Mouse (Mus musculus) liver, embryonic 12.5 days (tissue): ENCODE results near the gene Kcnma1. TPM values are rescaled to one million over a fixed set of nuclear protein-coding genes. Genes with fewer than 3 reads are reported as not detected.

ENCODE experiments used
- ATAC-seq: fragments of 200-750 bp; cut with Nextera tagmentation; 2 replicates; pipeline ENCODE4 v1.8.0; 2017; ENCODE audit warnings: moderate number of reproducible peaks, mild to moderate bottlenecking, moderate library complexity
- H3K27ac ChIP-seq: fragments of 300-500 bp; sonication (generic); 2 replicates; pipeline ENCODE4 v1.5.1; 2016; ENCODE audit warnings: mild to moderate bottlenecking
- H3K27me3 ChIP-seq: fragments of 300-500 bp; sonication (generic); replicated peaks from 2 replicates; pipeline ENCODE4 v1.6.1; 2016; ENCODE audit warnings: mild to moderate bottlenecking, moderate library complexity
- H3K36me3 ChIP-seq: fragments of 300-500 bp; sonication (generic); 2 replicates; pipeline ENCODE4 v1.6.1; 2016; ENCODE audit warnings: mild to moderate bottlenecking, moderate library complexity
- H3K4me1 ChIP-seq: fragments of 300-500 bp; sonication (generic); 2 replicates; pipeline ENCODE4 v1.6.1; 2016
- H3K4me2 ChIP-seq: fragments of 300-500 bp; sonication (generic); 2 replicates; pipeline ENCODE4 v1.6.1; 2016; ENCODE audit warnings: mild to moderate bottlenecking, moderate library complexity
- H3K4me3 ChIP-seq: fragments of 300-500 bp; sonication (generic); 2 replicates; pipeline ENCODE4 v1.5.1; 2016; ENCODE audit warnings: mild to moderate bottlenecking, moderate library complexity
- H3K9ac ChIP-seq: fragments of 300-500 bp; sonication (generic); 2 replicates; pipeline ENCODE4 v1.6.1; 2016; ENCODE audit warnings: mild to moderate bottlenecking, moderate library complexity
- H3K9me3 ChIP-seq: fragments of 300-500 bp; sonication (generic); replicated peaks from 2 replicates; pipeline ENCODE4 v1.6.1; 2016; ENCODE audit warnings: mild to moderate bottlenecking, moderate library complexity
- WGBS: fragments of 180-500 bp; shearing (Covaris S2); methylation state at CpG from one replicate; pipeline ENCODE4 v1.1.7; 2016; ENCODE audit not compliant: insufficient replicate concordance; 5-methylcytosine and 5-hydroxymethylcytosine counted together
- polyA plus RNA-seq: library from polyadenylated mRNA; unstranded; fragments of >200 nt; fragmentation: Nextera tagmentation; extraction: Ambion mirVana; gene quantifications from 2 replicates; pipeline ENCODE4 v1.2.1, GENCODE M21; 2016

Kcnma1 gene
- polyA plus RNA-seq, 1 experiment from 2014 or later, result not detected

GRCm38 (mm10) chr14:24004471-24005271, 9.6 kb downstream of the Kcnma1 start:
- 1% methylated on average over 82 of the region's 82 CpGs for WGBS
- Histone ChIP-seq H3K4me3 (peak overlapping the region; percentile 51), H3K36me3 (no peaks in the 10 kb centered on the region), H3K4me2 (peak overlapping the region; percentile 73), H3K27me3 (peaks cover 75% of the 10 kb centered on the region), H3K9me3 (no peaks in the 10 kb centered on the region), H3K27ac (no peak overlapping the region), H3K4me1 (no peaks in the 10 kb centered on the region), H3K9ac (no peak overlapping the region)
- ATAC-seq, result no peak

GRCm38 (mm10) chr14:24003450-24004381, 10.6 kb downstream of the Kcnma1 start:
- peaks cover 75% of the 10 kb centered on the region for H3K27me3 ChIP-seq
- WGBS, result 2% methylated on average over 65 of the region's 85 CpGs
- H3K9ac ChIP-seq, result no peak overlapping the region
- H3K4me2 ChIP-seq, result peak overlapping the region; percentile 73
- ATAC-seq, result no peak
- no peaks in the 10 kb centered on the region for H3K4me1 ChIP-seq
- H3K36me3 ChIP-seq, result no peaks in the 10 kb centered on the region
- H3K27ac ChIP-seq, result no peak overlapping the region
- H3K4me3 ChIP-seq, result peak overlapping the region; percentile 51
- no peaks in the 10 kb centered on the region for H3K9me3 ChIP-seq

DNA sequence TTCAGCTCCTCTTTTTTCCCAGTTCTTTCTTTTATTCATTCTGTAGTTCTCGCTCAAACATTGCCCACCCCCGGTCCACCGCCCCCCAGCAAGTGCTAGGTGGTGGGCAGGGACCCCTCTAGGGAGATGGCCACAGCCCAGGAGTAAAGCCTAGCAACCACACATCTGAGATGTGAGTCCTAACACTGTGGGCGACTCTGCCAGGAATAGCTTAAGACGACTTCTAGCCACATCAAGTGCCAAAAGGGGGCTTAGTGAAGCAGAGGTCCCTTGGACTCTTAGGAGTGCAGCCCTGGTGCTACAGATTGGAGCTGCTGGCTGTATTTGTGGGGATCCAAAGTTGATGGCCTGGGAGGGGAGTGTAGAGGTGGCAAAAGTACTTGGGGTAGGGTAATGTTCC, 11.6 kb downstream of the Kcnma1 start:
- WGBS, result 42% methylated on average over 5 of the region's 5 CpGs
- no peak overlapping the region for H3K4me3 ChIP-seq
- H3K4me2 ChIP-seq, result no peak overlapping the region
- no peaks in the 10 kb centered on the region for H3K36me3 ChIP-seq
- H3K9me3 ChIP-seq, result no peaks in the 10 kb centered on the region
- no peak overlapping the region for H3K27ac ChIP-seq
- no peak overlapping the region for H3K9ac ChIP-seq
- peaks cover 73% of the 10 kb centered on the region for H3K27me3 ChIP-seq
- no peak for ATAC-seq
- no peaks in the 10 kb centered on the region for H3K4me1 ChIP-seq

- ATAC-seq, result no peak
- H3K9me3 ChIP-seq, result no peaks in the 10 kb centered on the region
- 54% methylated on average over 6 of the region's 6 CpGs for WGBS
- H3K4me1 ChIP-seq, result no peaks in the 10 kb centered on the region
- H3K36me3 ChIP-seq, result no peaks in the 10 kb centered on the region
- H3K27ac ChIP-seq, result no peak overlapping the region
- peaks cover 38% of the 10 kb centered on the region for H3K27me3 ChIP-seq
- H3K4me3 ChIP-seq, result no peak overlapping the region
- H3K4me2 ChIP-seq, result no peak overlapping the region
- no peak overlapping the region for H3K9ac ChIP-seq
These were observed 16.4 kb downstream of the Kcnma1 start for GRCm38 (mm10) chr14:23997912-23998311.

- H3K4me2 ChIP-seq, result no peak overlapping the region
- no peak for ATAC-seq
- no peaks in the 10 kb centered on the region for H3K9me3 ChIP-seq
- H3K4me1 ChIP-seq, result no peaks in the 10 kb centered on the region
- no peaks in the 10 kb centered on the region for H3K36me3 ChIP-seq
- 74% methylated on average over 3 of the region's 3 CpGs for WGBS
- H3K27ac ChIP-seq, result no peak overlapping the region
- H3K4me3 ChIP-seq, result no peak overlapping the region
- peaks cover 20% of the 10 kb centered on the region for H3K27me3 ChIP-seq
- no peak overlapping the region for H3K9ac ChIP-seq
These were observed 18.5 kb downstream of the Kcnma1 start for GRCm38 (mm10) chr14:23995831-23996230.

- WGBS, result 64% methylated on average over 7 of the region's 7 CpGs
- no peak overlapping the region for H3K9ac ChIP-seq
These were observed 23.4 kb downstream of the Kcnma1 start for GRCm38 (mm10) chr14:23990871-23991270.

GRCm38 (mm10) chr14:23989696-23990095, 24.6 kb downstream of the Kcnma1 start:
- no peak overlapping the region for H3K9ac ChIP-seq
- 66% methylated on average over 11 of the region's 11 CpGs for WGBS
- no peaks in the 10 kb centered on the region for H3K36me3 ChIP-seq
- ATAC-seq, result no peak
- no peak overlapping the region for H3K27ac ChIP-seq
- no peak overlapping the region for H3K4me3 ChIP-seq
- 0 out of 2 replicates have a peak, but pooled peaks cover 1% of the 10 kb centered on the region for H3K27me3 ChIP-seq
- H3K4me2 ChIP-seq, result no peak overlapping the region
- H3K4me1 ChIP-seq, result no peaks in the 10 kb centered on the region
- no peaks in the 10 kb centered on the region for H3K9me3 ChIP-seq

More at GRCm38 (mm10) chr14:23990871-23991270, 23.4 kb downstream of the Kcnma1 start:
- Histone ChIP-seq H3K36me3 (no peaks in the 10 kb centered on the region), H3K4me1 (no peaks in the 10 kb centered on the region), H3K27me3 (peaks cover 5% of the 10 kb centered on the region; the same call in 1 of the 2 replicates), H3K9me3 (no peaks in the 10 kb centered on the region), H3K4me2 (no peak overlapping the region), H3K27ac (no peak overlapping the region), H3K4me3 (no peak overlapping the region)
- ATAC-seq, result no peak

GRCm38 (mm10) chr14:23982205-23982604, 32.1 kb downstream of the Kcnma1 start:
- H3K4me3 ChIP-seq, result no peak overlapping the region
- H3K9me3 ChIP-seq, result no peaks in the 10 kb centered on the region

GRCm38 (mm10) chr14:23974685-23975084, 39.6 kb downstream of the Kcnma1 start:
- Histone ChIP-seq H3K4me3 (no peak overlapping the region), H3K27ac (no peak overlapping the region), H3K9ac (no peak overlapping the region), H3K4me2 (no peak overlapping the region), H3K36me3 (no peaks in the 10 kb centered on the region), H3K27me3 (no peaks in the 10 kb centered on the region), H3K9me3 (no peaks in the 10 kb centered on the region), H3K4me1 (no peaks in the 10 kb centered on the region)
- no peak for ATAC-seq
- WGBS, result 63% methylated on average over 2 of the region's 2 CpGs

More at GRCm38 (mm10) chr14:23982205-23982604, 32.1 kb downstream of the Kcnma1 start:
- no peaks in the 10 kb centered on the region for H3K27me3 ChIP-seq
- no peak for ATAC-seq
- H3K4me2 ChIP-seq, result no peak overlapping the region
- H3K27ac ChIP-seq, result no peak overlapping the region
- no peaks in the 10 kb centered on the region for H3K4me1 ChIP-seq
- H3K9ac ChIP-seq, result no peak overlapping the region
- no peaks in the 10 kb centered on the region for H3K36me3 ChIP-seq
- WGBS, result 58% methylated on average over 8 of the region's 8 CpGs

- ATAC-seq, result no peak
- no peaks in the 10 kb centered on the region for H3K27me3 ChIP-seq
- no peak overlapping the region for H3K9ac ChIP-seq
- WGBS, result 67% methylated on average over 8 of the region's 8 CpGs
- H3K27ac ChIP-seq, result no peak overlapping the region
- H3K4me1 ChIP-seq, result no peaks in the 10 kb centered on the region
- no peak overlapping the region for H3K4me2 ChIP-seq
- H3K36me3 ChIP-seq, result no peaks in the 10 kb centered on the region
- H3K4me3 ChIP-seq, result no peak overlapping the region
- no peaks in the 10 kb centered on the region for H3K9me3 ChIP-seq
These were observed 47.8 kb downstream of the Kcnma1 start for GRCm38 (mm10) chr14:23966471-23966870.

- H3K9ac ChIP-seq, result no peak overlapping the region
- no peak overlapping the region for H3K4me2 ChIP-seq
- no peaks in the 10 kb centered on the region for H3K27me3 ChIP-seq
- no peak overlapping the region for H3K4me3 ChIP-seq
- 67% methylated on average over 11 of the region's 11 CpGs for WGBS
- H3K27ac ChIP-seq, result no peak overlapping the region
- H3K4me1 ChIP-seq, result no peaks in the 10 kb centered on the region
- no peak for ATAC-seq
- no peaks in the 10 kb centered on the region for H3K9me3 ChIP-seq
- H3K36me3 ChIP-seq, result no peaks in the 10 kb centered on the region
These were observed 55.2 kb downstream of the Kcnma1 start for GRCm38 (mm10) chr14:23959061-23959460.

- H3K27ac ChIP-seq, result no peak overlapping the region
- H3K36me3 ChIP-seq, result no peaks in the 10 kb centered on the region
- 62% methylated on average over 4 of the region's 4 CpGs for WGBS
- H3K9me3 ChIP-seq, result no peaks in the 10 kb centered on the region
- no peaks in the 10 kb centered on the region for H3K4me1 ChIP-seq
- H3K4me2 ChIP-seq, result no peak overlapping the region
- no peak overlapping the region for H3K4me3 ChIP-seq
- no peaks in the 10 kb centered on the region for H3K27me3 ChIP-seq
- no peak overlapping the region for H3K9ac ChIP-seq
- ATAC-seq, result no peak
These were observed 57.0 kb downstream of the Kcnma1 start for GRCm38 (mm10) chr14:23957270-23957669.
